Mouse (Mus musculus) spleen, postnatal 10 days (tissue): ENCODE measurements around the gene Rnf220.
A peak's percentile ranks its signal among the peaks of the same experiment; 100 is the strongest.

Source experiments
- DNase-seq, 2 experiments: peaks; one replicate each; pipeline ENCODE4 v3.0.0; 2021 to 2022; ENCODE audit warnings: low spot score in 2 of 2

Gene Rnf220

DNA sequence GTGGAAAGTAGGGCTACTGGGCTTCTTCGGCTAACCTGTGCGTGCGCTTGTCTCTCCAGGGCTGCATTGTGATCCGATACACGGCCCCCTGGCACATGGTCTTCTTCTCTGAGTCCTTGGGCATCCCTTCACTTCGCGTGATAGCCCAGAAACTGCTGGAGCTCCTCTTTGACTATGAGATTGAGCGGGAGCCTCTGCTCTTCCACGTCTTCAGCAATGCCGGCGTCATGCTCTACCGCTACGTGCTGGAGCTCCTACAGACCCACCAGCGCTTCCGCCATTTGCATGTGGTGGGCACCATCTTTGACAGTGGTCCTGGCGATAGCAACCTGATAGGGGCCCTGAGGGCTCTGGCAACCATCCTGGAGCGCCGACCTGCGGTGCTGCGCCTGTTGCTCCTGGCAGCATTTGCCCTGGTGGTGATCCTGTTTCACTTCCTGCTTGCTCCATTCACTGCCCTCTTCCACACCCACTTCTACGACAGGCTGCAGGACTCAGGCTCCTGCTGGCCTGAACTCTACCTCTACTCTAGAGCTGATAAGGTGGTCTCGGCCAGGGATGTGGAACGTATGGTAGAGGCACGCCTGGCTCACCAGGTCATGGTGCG lies 228.9 kb downstream of the Rnf220 start:
- DNase-seq, result no peak

DNA sequence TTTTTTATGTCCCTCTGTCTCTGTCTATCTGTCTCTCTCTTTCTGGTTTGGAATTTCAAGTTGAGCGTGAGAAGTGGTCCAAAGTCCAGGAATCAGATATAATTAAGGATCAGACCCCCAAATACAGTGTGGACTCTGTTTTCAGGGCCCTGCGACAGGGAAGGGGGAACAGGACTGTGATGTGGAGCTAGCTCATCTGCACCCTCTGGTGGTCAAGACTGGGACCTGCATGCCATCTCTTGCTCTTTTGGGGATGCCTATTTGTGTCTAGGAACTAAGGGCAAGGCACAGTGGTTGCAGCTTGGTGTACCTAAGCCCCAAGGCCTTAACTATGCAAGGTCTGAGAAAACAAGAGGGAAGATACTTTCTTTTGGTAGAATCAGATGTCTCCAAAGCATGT lies 229.6 kb downstream of the Rnf220 start:
- DNase-seq, result peak; percentile 67 to 80

DNA sequence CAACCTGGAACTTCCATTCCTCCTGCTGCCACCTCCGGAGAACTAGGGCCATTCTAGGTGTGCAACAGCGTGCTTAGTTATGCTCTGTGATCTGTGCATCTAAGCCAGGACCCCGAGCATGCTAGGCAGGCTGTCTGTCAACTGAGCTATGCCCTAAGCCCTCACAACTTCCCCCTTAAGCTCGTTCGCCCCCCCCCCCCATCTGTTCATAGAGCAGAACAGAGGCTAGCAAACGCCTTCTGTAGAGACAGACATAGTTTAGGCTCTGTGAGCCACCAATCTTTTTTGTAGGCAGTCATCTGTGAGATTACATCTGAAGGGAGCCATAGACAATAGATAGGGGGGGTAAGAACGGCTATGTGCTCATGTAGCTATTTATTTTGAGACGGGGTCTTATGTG lies 233.9 kb downstream of the Rnf220 start:
- no peak for DNase-seq

GRCm38 (mm10) chr4:117262101-117262913 lies 234.5 kb downstream of the Rnf220 start:
- no peak for DNase-seq

- no peak for DNase-seq
Measured at GRCm38 (mm10) chr4:117261222-117261621, 235.6 kb downstream of the Rnf220 start.

DNA sequence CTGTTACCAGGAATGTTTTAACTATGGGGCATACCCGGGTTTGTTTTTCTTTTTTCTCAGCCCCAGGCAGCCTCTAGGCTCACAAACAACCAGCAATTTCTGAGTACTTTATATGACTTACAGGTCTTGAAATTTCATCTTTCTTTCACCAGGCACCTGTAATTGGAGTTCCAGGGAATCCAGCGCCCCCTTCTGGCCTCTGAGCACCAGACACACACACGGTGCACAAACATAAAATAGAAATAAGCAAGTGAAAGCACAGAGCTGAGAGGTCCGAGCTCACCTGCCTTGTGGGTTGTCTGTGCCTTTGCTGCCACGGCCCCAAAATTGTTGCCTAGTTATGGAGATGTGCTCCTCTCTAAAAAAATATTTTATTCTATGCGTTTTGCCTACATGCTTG lies 236.9 kb downstream of the Rnf220 start:
- peak in 1 of 2 experiments; percentile 38 for DNase-seq

- DNase-seq, result no peak
Measured at GRCm38 (mm10) chr4:117254672-117255071, 242.2 kb downstream of the Rnf220 start.

DNA sequence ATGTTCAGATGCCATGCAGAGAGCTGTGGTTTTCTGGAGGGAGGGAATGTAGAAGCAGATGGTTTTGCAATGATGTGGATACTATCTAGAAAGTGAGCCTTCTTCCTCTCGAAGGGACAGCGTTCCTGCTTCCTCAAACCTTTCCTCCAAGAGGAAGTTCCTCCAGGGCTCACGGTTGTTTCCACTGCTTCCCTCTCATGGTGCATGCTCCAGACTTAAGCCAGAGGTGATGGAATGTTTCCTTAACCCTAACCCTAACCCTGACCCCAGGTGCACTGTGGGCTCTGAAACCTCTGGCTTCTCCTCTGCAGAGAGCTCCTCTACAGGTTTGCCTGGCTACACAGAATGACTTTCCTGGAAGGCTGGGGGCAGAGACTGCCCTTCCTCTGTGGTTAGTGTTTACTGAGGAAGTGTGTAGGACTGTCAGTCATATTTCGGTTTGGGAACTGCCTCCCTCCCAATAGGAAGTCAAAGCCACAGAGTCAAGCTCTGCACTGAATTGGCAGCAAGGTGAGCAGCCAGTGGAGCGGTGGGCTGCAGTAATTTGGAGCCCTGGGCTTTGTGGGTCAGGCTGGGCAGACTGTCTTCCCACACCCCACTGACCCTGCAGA lies 242.7 kb downstream of the Rnf220 start:
- DNase-seq, result no peak

GRCm38 (mm10) chr4:117253218-117254016 lies 243.4 kb downstream of the Rnf220 start:
- DNase-seq, result peak in 1 of 2 experiments; percentile 12

DNA sequence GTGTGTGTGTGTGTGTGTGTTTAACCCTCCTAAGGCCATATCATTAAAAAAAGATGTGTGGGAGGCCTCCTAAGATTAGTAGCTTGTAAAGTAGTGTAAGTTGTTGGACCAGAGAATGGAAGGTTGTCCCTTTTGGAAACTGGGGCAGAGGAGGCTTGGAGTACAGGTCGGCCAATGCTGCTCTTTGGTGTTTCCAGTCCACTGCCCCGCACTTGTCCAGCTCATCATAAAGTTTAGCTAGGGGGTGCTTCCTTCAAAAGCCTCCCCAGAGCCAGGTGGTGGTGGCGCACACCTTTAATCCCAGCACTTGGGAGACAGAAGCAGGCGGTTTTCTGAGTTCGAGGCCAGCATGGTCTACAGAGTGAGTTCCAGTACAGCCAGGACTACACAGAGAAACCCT lies 244.1 kb downstream of the Rnf220 start:
- no peak for DNase-seq

- DNase-seq, result peak in 1 of 2 experiments; percentile 18
Measured at GRCm38 (mm10) chr4:117252351-117252750, 244.5 kb downstream of the Rnf220 start.

DNA sequence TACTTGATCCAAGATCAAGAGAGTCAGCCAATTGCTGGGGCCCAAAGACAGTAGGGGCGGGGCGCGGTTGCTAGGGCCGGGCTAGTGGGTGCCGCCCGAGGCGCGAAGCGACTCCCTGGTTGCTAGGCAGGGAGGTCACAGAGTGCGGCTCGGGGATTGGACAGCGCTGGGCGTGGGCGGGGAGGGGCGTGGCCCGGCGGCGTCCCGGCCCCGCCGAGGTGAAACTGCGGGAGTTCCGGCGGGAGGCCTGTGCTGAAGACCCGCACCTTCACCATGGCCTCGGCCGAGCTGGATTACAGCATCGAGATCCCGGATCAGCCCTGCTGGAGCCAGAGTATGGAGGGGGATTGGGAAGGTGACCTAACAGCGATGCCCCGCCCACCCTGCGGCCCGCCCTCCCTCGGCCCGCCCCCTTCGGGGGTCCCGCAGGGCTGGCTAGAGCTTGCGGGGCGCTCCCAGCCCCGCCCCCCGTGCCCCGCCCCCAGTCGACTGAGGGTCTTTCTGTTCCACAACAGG lies 245.0 kb downstream of the Rnf220 start, which contains the start of the genes Tmem53 and Armh1:
Gene Tmem53 (plus strand): TSS at position 151 of the 516 bp plus-strand sequence.
Gene Armh1 (minus strand): TSS at position 325 of the 516 bp plus-strand sequence.
- peak; percentile 88 to 95 for DNase-seq

DNA sequence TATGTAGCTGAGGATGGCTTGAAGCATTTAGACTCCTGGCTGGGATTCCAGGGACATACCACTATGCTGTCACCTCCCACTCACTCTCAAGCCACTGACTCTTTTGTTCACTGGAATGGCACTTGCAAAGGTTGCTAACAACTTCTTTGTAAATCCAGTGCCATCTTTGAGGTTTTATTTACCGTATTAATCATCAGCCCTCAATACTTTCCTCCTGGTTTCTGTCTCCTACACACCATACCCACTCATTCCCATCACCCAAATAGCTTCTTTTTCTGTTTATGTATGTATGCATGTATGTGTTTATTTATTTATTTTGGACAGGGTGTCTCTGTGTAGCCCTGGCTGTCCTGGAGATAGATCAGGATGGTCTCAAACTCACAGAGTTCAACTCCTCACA lies 245.9 kb downstream of the Rnf220 start:
- DNase-seq, result no peak

DNA sequence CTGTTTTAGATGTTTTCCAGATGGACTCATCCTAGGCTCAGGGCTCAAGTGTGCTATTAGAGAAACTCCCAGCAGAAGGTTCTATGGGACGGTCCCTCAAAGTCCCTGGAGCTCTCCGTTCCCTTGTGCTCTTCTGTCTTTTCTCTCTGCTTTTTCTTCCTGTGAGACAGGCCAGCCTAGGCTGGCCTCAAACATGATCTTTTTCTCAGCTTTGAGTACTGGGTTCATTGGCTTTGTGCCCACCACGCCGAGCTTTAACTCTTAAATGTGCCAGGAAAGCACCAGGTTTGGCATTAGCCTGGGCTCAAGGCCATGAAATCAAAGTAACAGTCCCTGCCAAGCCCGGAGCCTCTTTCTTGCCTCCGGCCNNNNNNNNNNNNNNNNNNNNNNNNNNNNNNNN lies 256.0 kb downstream of the Rnf220 start:
- DNase-seq, result no peak

DNA sequence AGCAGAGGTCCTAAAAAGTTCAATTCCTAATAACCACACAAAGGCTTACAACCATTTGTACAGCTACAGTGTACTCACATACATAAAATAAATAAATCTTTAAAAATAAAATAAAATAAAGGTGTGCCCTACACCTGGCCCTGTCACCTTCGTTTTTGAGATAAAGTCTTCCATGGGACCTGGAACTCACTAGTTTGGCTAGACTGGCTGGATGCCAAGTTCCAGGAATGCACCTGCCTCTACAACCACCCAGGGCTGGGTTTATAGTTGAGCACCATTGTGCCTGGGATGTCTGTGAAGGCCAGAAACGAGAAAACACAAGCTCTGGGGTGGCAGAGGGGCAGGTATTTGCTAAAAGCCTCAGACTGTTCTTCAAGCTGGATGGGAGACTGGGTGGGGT lies 257.7 kb downstream of the Rnf220 start:
- no peak for DNase-seq

- DNase-seq, result no peak
Measured at GRCm38 (mm10) chr4:117235822-117236221, 261.0 kb downstream of the Rnf220 start.

- DNase-seq, result no peak
Measured at GRCm38 (mm10) chr4:117234166-117234741, 262.6 kb downstream of the Rnf220 start.

GRCm38 (mm10) chr4:117231208-117231607 lies 265.6 kb downstream of the Rnf220 start:
- DNase-seq, result no peak

DNA sequence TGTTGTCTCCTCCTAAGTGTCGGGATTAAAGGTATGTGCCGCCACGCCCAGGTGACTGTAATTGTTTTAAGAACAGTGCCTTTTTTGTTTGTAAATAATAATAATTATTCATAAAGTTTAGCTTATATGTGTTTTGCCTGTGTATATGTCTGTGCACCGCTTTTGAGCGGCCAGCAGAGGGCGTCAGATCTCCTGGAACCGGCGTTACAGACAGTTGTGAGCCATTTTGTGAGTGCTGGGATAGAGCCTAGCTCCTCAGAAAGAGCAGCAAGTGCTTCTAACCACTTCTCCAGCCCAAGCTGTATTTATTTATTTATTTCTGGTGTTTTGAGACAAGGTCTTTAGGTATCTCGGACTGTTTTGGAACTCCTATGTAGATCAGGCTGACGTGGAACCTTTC lies 266.5 kb downstream of the Rnf220 start:
- peak in 1 of 2 experiments; percentile 48 for DNase-seq

DNA sequence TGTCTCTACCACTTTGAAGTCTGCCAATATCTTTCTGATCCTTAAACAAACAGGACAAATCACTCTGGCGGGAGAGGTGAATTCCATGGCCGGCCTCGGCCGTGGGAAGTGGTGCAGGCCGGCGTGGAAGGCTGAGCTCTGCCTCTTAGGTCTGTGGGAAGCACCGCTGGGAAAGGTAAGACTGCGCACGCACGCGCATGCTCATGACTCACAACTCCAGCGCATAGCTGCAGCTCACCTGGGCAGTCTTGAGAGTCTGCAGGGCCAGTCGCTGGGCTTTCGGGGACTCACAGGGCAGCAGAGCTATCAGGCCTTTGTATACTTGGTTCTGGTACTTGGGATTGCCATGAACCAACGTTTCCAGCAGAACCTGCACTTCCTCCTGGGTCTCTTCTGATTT lies 267.3 kb downstream of the Rnf220 start:
- DNase-seq, result no peak

GRCm38 (mm10) chr4:117225250-117225649 lies 271.6 kb downstream of the Rnf220 start:
- no peak for DNase-seq
